Mouse (Mus musculus) liver, embryonic 14.5 days (tissue): ENCODE results near the gene Trim42. TPM values are rescaled to one million over a fixed set of nuclear protein-coding genes. Genes with fewer than 3 reads are reported as not detected.

Experiments
- ATAC-seq: fragments of 200-750 bp; cut with Nextera tagmentation; 2 replicates; pipeline ENCODE4 v1.8.0; 2017; ENCODE audit warnings: moderate number of reproducible peaks, mild to moderate bottlenecking, moderate library complexity; ENCODE audit not compliant: insufficient read depth
- DNase-seq, 3 experiments: peaks; one replicate each; pipeline ENCODE4 v3.0.0-alpha.2; 2012 to 2013; ENCODE audit warnings: low read depth in 3 of 3, low spot score in 3 of 3
- H3K27ac ChIP-seq: fragments of 300-500 bp; sonication (generic); 2 replicates; pipeline ENCODE4 v1.5.1; 2014; ENCODE audit warnings: moderate library complexity, mild to moderate bottlenecking, control low read depth, inconsistent platforms
- H3K27me3 ChIP-seq: fragments of 300-500 bp; sonication (generic); 2 replicates; pipeline ENCODE4 v1.6.1; 2014; ENCODE audit warnings: mild to moderate bottlenecking, low read length, moderate library complexity; ENCODE audit not compliant: control insufficient read depth, insufficient read depth
- H3K36me3 ChIP-seq: fragments of 300-500 bp; sonication (generic); replicated peaks from 2 replicates; pipeline ENCODE4 v1.6.1; 2014; ENCODE audit warnings: low read depth; ENCODE audit not compliant: control insufficient read depth, insufficient read depth
- H3K4me1 ChIP-seq, 2 experiments: fragments of 200-500 bp in 1 of 2; fragments of 300-500 bp in 1 of 2; sonication (generic) in 1 of 2; replicated peaks; 2 replicates each; pipeline ENCODE4 v1.6.1; 2012 to 2014; ENCODE audit warnings: antibody characterized with exemption in 1 of 2, inconsistent platforms in 1 of 2, low read length in 1 of 2; ENCODE audit not compliant: control insufficient read depth in 2 of 2, insufficient read depth in 2 of 2
- H3K4me2 ChIP-seq: fragments of 300-500 bp; sonication (generic); 2 replicates; pipeline ENCODE4 v1.6.1; 2014; ENCODE audit warnings: low read depth, mild to moderate bottlenecking, control low read depth, moderate library complexity
- H3K4me3 ChIP-seq, 2 experiments: fragments of 200-500 bp in 1 of 2; fragments of 300-500 bp in 1 of 2; sonication (generic) in 1 of 2; 2 replicates each; pipeline ENCODE4 v1.5.1; 2012 to 2014; ENCODE audit warnings: low read depth in 2 of 2, low read length in 2 of 2, mild to moderate bottlenecking in 2 of 2, control low read depth in 1 of 2, inconsistent platforms in 1 of 2, moderate library complexity in 1 of 2; ENCODE audit not compliant: insufficient read depth in 1 of 2
- H3K9ac ChIP-seq: fragments of 300-500 bp; sonication (generic); replicated peaks from 2 replicates; pipeline ENCODE4 v1.6.1; 2014; ENCODE audit warnings: mild to moderate bottlenecking, control low read depth, moderate library complexity
- H3K9me3 ChIP-seq: fragments of 300-500 bp; sonication (generic); 2 replicates; pipeline ENCODE4 v1.6.1; 2016; ENCODE audit warnings: low read length, mixed read lengths; ENCODE audit not compliant: control insufficient read depth
- CTCF ChIP-seq: IDR thresholded peaks from 2 replicates; pipeline ENCODE4 v1.5.1; 2016; ENCODE audit warnings: antibody characterized with exemption, low read depth, control low read depth
- EP300 ChIP-seq: IDR thresholded peaks from 2 replicates; pipeline ENCODE4 v1.6.1; 2016; ENCODE audit warnings: antibody characterized with exemption, low read depth
- WGBS: fragments of 180-500 bp; shearing (Covaris S2); extraction: QIAGEN DNeasy Blood & Tissue Kit; methylation state at CpG from one replicate; pipeline ENCODE4 v1.1.7; 2014; ENCODE audit not compliant: insufficient replicate concordance; 5-methylcytosine and 5-hydroxymethylcytosine counted together
- polyA plus RNA-seq, 2 experiments: library from polyadenylated mRNA; depleted of rRNA in 1 of 2; stranded (reverse) in 1 of 2; unstranded in 1 of 2; fragments of >200 nt; fragmentation: Nextera tagmentation in 1 of 2; extraction: Ambion mirVana in 1 of 2; gene quantifications; 2 replicates each; pipeline versions ENCODE4 v1.2.1 to v1.2.3; 2012 to 2014

The Trim42 gene
- polyA plus RNA-seq, 2 experiments = not detected

DNA sequence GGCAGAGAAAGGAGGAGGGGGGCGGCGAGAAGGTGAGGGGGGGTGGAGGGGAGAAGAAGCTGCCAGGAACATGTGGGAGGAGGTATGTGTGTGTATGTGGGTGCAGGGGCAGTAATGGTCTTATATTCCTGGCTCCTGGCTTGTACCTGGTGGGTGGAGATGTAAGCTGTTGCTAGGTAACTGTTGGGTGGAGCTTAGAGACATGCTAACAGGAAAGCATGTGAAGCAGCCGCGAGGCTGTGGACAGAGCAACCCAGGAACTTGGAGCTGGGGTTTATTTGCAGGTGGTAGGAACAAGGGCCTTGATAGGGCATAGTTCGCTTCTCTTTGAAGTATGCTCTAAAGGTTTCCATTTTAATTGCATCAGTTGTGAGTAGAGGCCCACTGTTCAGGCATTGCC, 28.0 kb downstream of the Trim42 start:
- H3K4me3 ChIP-seq = no peak overlapping the region
- ATAC-seq (no peak), DNase-seq (no peak)
- H3K4me1 ChIP-seq = peaks cover 0 to 5% of the 10 kb centered on the region in 2 experiments; a peak in 2 of 4 replicates
- H3K9ac ChIP-seq = no peak overlapping the region
- H3K4me2 ChIP-seq = no peak overlapping the region
- WGBS = 42% methylated on average over 5 of the region's 5 CpGs
- H3K36me3 ChIP-seq = no peaks in the 10 kb centered on the region
- H3K9me3 ChIP-seq = no peaks in the 10 kb centered on the region
- no peak for TF ChIP-seq CTCF
- no peak for TF ChIP-seq EP300
- no peak overlapping the region for H3K27ac ChIP-seq
- H3K27me3 ChIP-seq = no peaks in the 10 kb centered on the region

DNA sequence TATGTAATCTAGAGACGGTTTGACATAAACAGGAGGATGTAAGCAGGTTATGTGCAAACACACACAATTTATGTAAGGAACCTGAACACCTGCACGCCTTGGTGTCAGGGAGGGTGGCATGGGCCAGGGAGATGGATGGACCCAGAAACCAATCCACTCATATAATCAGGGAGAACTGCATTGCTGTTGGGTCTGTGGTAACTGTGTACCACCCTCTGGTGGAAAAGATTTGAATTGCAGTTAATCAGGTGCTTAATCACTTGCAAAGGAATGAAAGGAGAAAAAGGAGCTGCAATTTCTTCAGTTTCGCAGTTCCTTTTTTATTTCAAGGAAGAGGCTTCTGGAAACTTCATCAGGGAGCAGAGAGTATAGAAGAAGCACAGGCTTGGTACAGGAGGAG, 46.9 kb downstream of the Trim42 start:
- TF ChIP-seq CTCF = peak; percentile 50
- no peak for TF ChIP-seq EP300
- ATAC-seq (no peak), DNase-seq (no peak)
- Histone ChIP-seq H3K4me3 (no peak overlapping the region), H3K9me3 (no peaks in the 10 kb centered on the region), H3K27me3 (no peaks in the 10 kb centered on the region), H3K27ac (no peak overlapping the region), H3K4me2 (no peak overlapping the region), H3K4me1 (no peaks in the 10 kb centered on the region), H3K36me3 (no peaks in the 10 kb centered on the region), H3K9ac (no peak overlapping the region)
- 46% methylated on average over 3 of the region's 3 CpGs for WGBS

DNA sequence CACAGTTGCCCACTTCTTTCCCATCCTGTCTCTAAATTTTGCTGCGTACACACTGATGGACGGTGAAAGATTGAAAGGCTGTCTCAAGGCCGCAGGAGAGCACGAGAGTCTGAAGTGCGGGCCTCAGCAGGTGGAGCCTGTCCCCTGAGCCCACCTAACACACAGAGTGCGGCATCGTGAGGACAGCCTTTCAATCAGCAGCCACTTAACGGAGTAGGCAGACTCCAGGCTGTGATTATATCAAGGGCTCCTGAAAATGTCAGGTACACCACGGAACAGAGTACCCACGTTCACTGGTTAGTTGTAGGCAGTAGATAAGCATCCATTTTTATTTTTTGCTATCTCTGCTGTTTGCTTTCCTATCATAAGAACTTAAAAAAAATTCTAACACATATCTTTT, 47.6 kb downstream of the Trim42 start:
- DNase-seq (no peak), ATAC-seq (no peak)
- no peak for TF ChIP-seq EP300
- Histone ChIP-seq H3K4me1 (no peaks in the 10 kb centered on the region), H3K9me3 (no peaks in the 10 kb centered on the region), H3K27ac (no peak overlapping the region), H3K4me2 (no peak overlapping the region), H3K36me3 (no peaks in the 10 kb centered on the region), H3K27me3 (no peaks in the 10 kb centered on the region), H3K9ac (no peak overlapping the region), H3K4me3 (no peak overlapping the region)
- WGBS = 66% methylated on average over 10 of the region's 10 CpGs

DNA sequence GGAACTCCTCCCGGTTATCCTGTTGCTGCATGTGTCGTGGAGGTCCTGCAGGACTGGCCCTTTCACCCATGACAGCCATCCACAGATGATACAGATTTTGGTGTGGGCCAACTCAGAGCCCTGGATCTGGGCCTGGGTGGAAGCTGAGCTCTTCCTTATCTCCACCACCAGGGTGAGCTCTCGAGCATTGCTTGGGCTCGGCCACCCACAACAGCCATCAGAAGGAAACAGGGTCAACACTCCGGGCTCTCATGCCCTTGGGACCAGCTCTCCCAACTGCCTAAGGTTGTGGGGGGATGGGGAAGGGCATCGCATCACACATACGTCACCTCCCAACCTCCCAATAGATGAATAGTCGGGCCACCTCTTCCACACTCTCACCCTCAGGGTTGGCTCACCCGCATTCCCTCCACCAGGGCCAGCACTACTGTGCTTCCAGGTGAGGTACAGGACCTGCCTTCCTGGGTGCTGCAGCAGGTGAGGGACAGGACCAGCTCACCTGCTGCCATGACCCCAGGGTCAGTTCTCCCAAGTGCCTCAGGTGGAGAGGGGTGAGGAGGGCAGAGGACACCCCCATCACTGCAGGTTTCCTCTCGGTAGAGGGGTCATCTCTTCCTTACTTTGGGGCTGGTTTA, 54.2 kb downstream of the Trim42 start:
- no peaks in the 10 kb centered on the region for H3K27me3 ChIP-seq
- DNase-seq (no peak), ATAC-seq (no peak)
- 52% methylated on average over 10 of the region's 10 CpGs for WGBS
- no peak for TF ChIP-seq EP300
- peak; percentile 70 for TF ChIP-seq CTCF
- no peak overlapping the region for H3K4me2 ChIP-seq
- H3K9me3 ChIP-seq = no peaks in the 10 kb centered on the region
- no peak overlapping the region for H3K4me3 ChIP-seq
- H3K27ac ChIP-seq = no peak overlapping the region
- H3K36me3 ChIP-seq = no peaks in the 10 kb centered on the region
- H3K4me1 ChIP-seq = no peaks in the 10 kb centered on the region
- no peak overlapping the region for H3K9ac ChIP-seq

DNA sequence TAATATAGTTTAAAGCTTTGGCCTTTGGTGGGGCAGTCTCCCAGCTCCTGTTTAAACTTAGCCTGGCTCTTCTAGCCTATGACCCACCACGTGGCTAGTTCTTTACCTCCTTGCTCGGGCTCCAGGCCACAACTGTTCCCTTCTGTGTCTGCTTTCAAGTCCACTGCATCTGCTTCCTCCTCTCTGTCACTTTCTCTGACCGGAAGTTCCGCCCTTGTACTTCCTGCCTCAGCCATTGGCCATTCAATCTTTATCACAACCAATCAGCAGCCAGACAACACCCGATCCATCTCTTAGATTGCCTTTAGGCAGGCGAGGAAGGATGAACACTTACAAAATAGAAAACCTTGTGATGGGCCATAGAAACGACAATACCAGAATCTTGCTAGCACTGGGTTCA, 58.1 kb downstream of the Trim42 start:
- 52% methylated on average over 7 of the region's 7 CpGs for WGBS
- no peak overlapping the region for H3K9ac ChIP-seq
- no peak overlapping the region for H3K4me2 ChIP-seq
- no peak overlapping the region for H3K27ac ChIP-seq
- no peak for ATAC-seq
- no peaks in the 10 kb centered on the region for H3K36me3 ChIP-seq
- no peaks in the 10 kb centered on the region for H3K9me3 ChIP-seq
- H3K4me1 ChIP-seq = no peaks in the 10 kb centered on the region
- H3K4me3 ChIP-seq = no peak overlapping the region
- no peak for TF ChIP-seq CTCF
- TF ChIP-seq EP300 = no peak
- H3K27me3 ChIP-seq = no peaks in the 10 kb centered on the region
- no peak for DNase-seq
